Mouse (Mus musculus) T-helper 1 cell (primary cell): ENCODE measurements around the gene Qrfpr.

Experiments
- in situ Hi-C: fragments of 300-600 bp; cut with MboI, MseI; formaldehyde crosslinking; loops from one replicate; pipeline ENCODE4 v1.15.1; 2025; ENCODE audit warnings: high pct_unique_total_duplicates

Gene Qrfpr

DNA sequence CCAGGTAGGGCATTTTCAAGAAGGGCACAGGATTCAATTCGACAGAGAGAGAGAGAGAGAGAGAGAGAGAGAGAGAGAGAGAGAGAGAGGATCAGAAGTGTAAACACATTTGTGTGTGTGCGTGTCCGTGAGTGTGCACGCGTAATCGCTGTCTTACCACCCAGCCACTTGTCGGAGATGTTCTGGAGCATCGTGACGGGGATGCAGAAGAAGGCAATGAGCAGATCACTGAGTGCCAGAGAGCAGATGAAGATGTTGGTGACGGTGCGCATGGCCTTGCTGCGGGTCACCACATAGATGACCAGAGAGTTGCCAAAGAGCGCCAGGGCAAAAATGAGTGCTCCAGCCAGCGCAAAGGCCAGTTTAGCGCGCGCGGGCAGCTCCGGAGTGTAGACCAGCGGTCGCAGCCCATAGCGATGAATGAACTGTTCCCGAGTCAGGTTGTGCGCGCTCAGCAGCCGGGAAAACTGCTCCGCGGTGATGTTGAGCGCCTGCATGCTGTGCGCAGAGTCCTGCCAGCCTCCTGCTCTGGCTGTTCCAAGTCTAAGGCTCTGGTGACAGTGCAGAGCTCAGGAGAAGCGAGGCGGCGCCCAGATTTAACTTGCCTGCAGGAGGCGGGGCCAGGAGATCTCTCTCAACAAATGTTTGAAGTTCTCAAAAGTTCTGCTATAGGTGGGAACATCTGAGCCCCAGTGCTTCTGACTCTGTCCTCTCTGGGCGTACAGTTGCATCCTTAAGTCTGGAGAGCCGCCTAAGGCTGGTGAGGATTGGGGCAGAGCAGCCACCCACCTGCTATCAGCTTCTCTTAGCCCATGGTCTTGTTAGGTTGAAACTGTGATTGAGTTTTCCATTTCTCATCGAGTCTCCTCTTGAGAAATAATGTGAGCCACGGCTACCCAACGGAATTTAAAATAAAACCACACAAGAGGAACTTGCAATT lies at the start of gene Qrfpr:
Gene Qrfpr, minus strand, starts transcription at position 571 of the 940 bp plus-strand sequence.
- in situ Hi-C loops: no loop called here

GRCm38 (mm10) chr3:36263873-36264272 lies 41.8 kb upstream of the Qrfpr start:
- in situ Hi-C loops: no loop called here

- in situ Hi-C loops: no loop called here
Measured at GRCm38 (mm10) chr3:36263265-36263664, 41.2 kb upstream of the Qrfpr start.

GRCm38 (mm10) chr3:36250585-36250984 lies 28.5 kb upstream of the Qrfpr start:
- in situ Hi-C loops: no loop called here

DNA sequence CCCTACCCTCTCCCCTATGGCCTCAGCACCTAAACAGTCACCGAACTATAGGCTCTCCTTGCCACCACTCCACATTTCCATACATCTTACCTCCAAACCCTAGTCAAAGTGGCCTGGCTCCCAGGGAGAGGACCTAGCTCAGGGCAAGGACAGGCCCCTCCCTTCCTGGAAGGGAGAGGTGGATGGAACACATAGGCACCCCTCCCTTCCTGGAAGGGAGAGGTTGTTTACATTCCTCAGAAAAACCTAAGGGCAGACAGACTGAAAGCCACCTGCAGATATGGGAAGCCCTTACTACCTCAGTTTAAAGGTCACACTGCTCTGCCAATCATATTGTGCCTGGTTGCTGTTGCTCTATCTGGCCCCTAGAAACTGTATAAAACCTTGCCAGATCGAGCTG lies 26.3 kb upstream of the Qrfpr start:
- in situ Hi-C loops: no loop called here

DNA sequence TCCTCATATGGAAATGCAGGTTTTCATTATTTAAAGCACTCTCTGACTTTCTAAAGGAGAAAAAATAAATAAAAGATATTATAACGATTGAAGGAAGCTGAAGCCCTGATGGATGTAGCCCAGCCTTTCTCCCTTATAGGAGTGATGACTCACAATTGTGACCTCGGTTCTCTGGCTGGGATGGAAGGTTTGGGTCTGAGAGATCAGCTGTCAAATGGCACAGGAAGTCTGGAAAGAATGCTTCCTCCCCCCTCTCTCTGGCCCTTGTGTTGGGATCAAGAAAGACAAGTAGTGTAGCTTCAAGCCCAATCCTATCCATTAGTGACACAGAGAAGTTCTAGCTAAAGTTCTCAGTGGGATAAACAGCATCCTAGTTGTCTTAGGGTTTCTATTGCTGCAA lies 7.8 kb upstream of the Qrfpr start:
- in situ Hi-C loops: no loop called here

- in situ Hi-C loops: no loop called here
Measured at GRCm38 (mm10) chr3:36227246-36227645, 5.1 kb upstream of the Qrfpr start.

- in situ Hi-C loops: no loop called here
Measured at GRCm38 (mm10) chr3:36223361-36223760, 1.2 kb upstream of the Qrfpr start.

- in situ Hi-C loops: loop anchor here (5.0 kb wide), 2 partner anchors 225 to 285 kb away; no protein-coding TSS in a partner anchor
Measured at GRCm38 (mm10) chr3:36212758-36213157, 9.4 kb downstream of the Qrfpr start.

DNA sequence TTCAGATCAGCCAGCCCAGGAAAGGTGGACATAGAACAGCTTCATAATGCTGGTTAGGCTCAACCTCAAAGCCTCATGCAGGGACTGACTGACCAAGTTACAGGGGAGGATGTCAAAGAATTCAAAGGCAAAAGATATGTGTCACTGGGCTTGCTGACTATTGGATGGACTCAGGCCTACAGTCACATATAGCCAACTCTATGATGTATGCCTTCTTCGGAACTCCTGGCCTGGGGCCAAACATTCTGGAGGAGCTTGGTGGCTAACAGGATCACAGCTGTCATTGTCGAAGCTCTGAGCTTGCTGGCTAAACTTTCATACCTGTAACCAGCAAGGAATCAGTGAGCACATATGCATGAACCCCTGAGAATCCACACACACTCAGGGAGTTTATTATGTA lies 11.2 kb downstream of the Qrfpr start:
- in situ Hi-C loops: loop anchor here (5.0 kb wide), 2 partner anchors 226 to 286 kb away; no protein-coding TSS in a partner anchor

DNA sequence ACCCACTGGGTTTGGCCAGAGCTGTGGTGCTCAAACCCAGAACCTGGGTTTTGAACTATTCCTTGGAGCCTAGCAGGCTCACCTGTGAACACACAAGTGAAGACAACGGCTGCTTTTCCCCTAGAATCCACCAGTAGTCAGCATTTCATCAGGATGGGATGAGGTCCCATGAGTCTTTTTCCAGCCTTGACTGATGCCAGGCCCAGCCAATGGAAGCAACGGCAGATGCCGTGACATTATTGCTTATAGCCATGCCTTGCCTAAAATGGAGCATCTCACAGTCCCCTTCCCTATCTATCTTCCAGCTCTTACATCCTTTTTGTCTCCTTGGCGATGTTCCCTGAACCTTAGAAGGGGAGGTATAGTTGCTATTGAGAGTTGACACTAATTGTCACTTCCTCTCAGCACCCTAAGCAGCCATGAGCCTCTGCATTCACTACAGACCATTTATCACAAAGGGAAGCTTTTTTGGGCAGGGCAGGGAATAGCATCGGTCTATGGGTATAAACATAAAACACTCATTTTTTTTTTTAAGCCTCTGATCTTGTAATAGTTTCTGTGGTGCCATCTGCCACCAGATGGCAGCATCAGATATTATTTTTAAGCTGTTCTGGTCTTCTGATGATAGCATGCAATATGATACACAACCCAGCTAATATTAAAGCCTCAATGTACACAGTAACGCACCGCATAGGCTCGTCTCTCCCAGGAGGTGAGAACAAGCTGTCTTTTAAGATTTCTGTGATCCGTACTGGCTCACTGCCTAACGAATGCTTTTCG lies 12.1 kb downstream of the Qrfpr start:
- in situ Hi-C loops: loop anchor here (5.0 kb wide), 2 partner anchors 227 to 287 kb away; no protein-coding TSS in a partner anchor

- in situ Hi-C loops: no loop called here
Measured at GRCm38 (mm10) chr3:36207520-36208264, 14.4 kb downstream of the Qrfpr start.

- in situ Hi-C loops: no loop called here
Measured at GRCm38 (mm10) chr3:36202932-36203331, 19.2 kb downstream of the Qrfpr start.

DNA sequence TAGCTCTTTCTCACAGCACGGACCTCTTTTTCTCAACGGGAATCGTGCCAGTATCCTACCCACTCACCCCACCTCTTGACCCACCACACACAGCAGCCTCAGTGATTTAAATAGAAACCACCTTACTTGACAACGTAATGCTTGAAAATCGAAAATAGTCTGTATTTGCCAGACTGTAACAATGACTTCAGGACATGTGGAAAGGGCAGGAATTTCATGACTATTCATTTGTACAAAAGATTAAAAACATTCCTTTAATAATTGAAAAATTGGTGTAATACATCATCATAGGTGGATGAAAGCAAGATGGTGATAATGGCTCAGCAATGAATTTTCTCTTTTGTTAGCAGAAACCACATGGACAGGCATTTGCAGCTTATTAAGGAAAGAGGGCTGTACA lies 21.0 kb downstream of the Qrfpr start:
- in situ Hi-C loops: no loop called here

GRCm38 (mm10) chr3:36189243-36189642 lies 32.9 kb downstream of the Qrfpr start:
- in situ Hi-C loops: no loop called here

DNA sequence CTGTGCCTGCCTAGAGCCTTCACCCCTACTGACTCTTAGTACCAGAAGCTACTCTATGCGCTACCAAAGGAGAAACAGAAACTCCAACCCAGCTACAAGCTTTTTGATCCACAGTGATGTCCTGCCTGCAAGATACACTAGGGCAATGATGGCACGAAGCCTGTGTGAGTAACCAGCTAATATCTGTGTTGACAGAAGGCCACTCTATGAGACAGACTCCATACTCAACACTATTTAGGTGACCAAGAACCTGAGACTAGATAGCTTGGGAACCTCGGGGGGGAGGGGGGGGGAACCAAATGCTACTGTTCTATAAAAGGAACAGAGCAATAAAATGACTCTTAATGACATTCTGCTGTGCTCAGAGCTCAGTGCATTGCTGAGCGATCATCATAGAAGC lies 35.6 kb downstream of the Qrfpr start:
- in situ Hi-C loops: no loop called here

GRCm38 (mm10) chr3:36181519-36181918 lies 40.6 kb downstream of the Qrfpr start:
- in situ Hi-C loops: no loop called here

DNA sequence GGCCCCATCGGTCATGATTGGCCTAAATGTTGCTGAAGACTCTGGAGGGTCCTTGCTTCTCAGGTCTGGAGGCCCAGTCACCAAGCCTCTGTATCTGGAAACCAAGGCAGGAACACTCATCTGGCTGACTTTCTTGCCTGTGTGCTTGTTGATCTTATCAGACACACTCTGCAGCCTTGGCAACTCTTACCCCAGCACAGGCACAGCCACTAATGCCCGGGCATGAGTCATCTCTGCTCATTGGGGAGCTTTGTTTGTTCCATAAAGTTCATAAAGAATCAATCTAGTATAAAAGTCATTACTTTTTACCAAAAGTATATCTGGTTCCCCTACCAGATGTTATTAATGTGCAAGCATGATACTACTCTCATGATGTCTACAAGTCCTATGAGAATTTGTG lies 48.4 kb downstream of the Qrfpr start:
- in situ Hi-C loops: no loop called here

GRCm38 (mm10) chr3:36171348-36171747 lies 50.8 kb downstream of the Qrfpr start:
- in situ Hi-C loops: no loop called here

GRCm38 (mm10) chr3:36170670-36171210 lies 51.4 kb downstream of the Qrfpr start:
- in situ Hi-C loops: no loop called here

DNA sequence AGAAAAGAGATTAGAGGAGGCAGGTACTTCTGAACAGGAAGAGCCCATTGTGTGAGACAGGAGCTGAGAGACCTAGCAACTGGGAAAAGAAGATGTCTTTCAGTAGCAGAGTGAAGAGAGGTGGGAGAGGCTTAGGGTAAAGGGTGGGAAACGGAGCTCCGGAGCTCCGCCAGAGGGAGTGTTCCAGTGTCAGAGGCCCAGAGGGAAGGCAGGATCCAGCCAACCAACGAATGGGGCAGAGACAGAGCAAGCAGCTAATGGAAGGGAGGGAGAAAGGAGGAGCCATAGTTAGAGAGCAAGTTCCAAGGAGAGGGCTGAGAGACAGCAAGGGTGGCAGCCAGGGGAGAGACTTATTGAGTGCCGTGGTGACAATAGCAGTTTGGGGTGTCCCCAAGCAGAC lies 66.8 kb downstream of the Qrfpr start:
- in situ Hi-C loops: no loop called here
